Mouse (Mus musculus): Measurements from ENCODE around the gene Pole. TPM values are rescaled to one million over a fixed set of nuclear protein-coding genes. Genes with fewer than 3 reads are reported as not detected.

Gene Pole
- 0.18 TPM for polyA plus RNA-seq (2015; fragmentation: Illumina TruSeq; extraction: RNeasy Lipid Tissue Mini Kit (QIAGEN cat#74804); ENCODE audit: insufficient read depth, low read depth, low replicate concordance)

GRCm38 (mm10) chr5:110285770-110286445, at the start of gene Pole, which contains the start of gene Pxmp2:
Gene Pole (plus strand): TSS chr5:110286306.
Gene Pxmp2 (minus strand): TSS chr5:110286186.

GRCm38 (mm10) chr5:110269141-110270101, 16.7 kb upstream of the Pole start, which contains the start of gene Pgam5:
Gene Pgam5 (minus strand): TSS chr5:110269913.

GRCm38 (mm10) chr5:110342648-110343284, 56.7 kb downstream of the Pole start, which contains the start of gene P2rx2:
Gene P2rx2 (minus strand): TSS chr5:110343212.

GRCm38 (mm10) chr5:110344524-110344923, 58.4 kb downstream of the Pole start, which contains the start of gene Lrcol1:
Gene Lrcol1 (plus strand): TSS chr5:110344730.

Other genes with a start within 250 kb of the Pole start
- gene Gm17655, start 213.8 kb upstream of the Pole start, polyA plus RNA-seq (2015; fragmentation: Illumina TruSeq; extraction: RNeasy Lipid Tissue Mini Kit (QIAGEN cat#74804); ENCODE audit: insufficient read depth, low read depth, low replicate concordance) = not detected
- gene Gm35315, start 191.9 kb upstream of the Pole start, polyA plus RNA-seq (2015; fragmentation: Illumina TruSeq; extraction: RNeasy Lipid Tissue Mini Kit (QIAGEN cat#74804); ENCODE audit: insufficient read depth, low read depth, low replicate concordance) = 0.39 TPM
- gene Plcxd1, start 186.3 kb upstream of the Pole start, polyA plus RNA-seq (2015; fragmentation: Illumina TruSeq; extraction: RNeasy Lipid Tissue Mini Kit (QIAGEN cat#74804); ENCODE audit: insufficient read depth, low read depth, low replicate concordance) = not detected
- gene Gtpbp6, start 178.1 kb upstream of the Pole start, polyA plus RNA-seq (2015; fragmentation: Illumina TruSeq; extraction: RNeasy Lipid Tissue Mini Kit (QIAGEN cat#74804); ENCODE audit: insufficient read depth, low read depth, low replicate concordance) = 8.6 TPM
- gene Zfp605, start 176.2 kb upstream of the Pole start, polyA plus RNA-seq (2015; fragmentation: Illumina TruSeq; extraction: RNeasy Lipid Tissue Mini Kit (QIAGEN cat#74804); ENCODE audit: insufficient read depth, low read depth, low replicate concordance) = 0.66 TPM
- 8.3 TPM for gene Chfr, start 150.5 kb upstream of the Pole start, polyA plus RNA-seq (2015; fragmentation: Illumina TruSeq; extraction: RNeasy Lipid Tissue Mini Kit (QIAGEN cat#74804); ENCODE audit: insufficient read depth, low read depth, low replicate concordance)
- gene Golga3, start 109.6 kb upstream of the Pole start, polyA plus RNA-seq (2015; fragmentation: Illumina TruSeq; extraction: RNeasy Lipid Tissue Mini Kit (QIAGEN cat#74804); ENCODE audit: insufficient read depth, low read depth, low replicate concordance) = 6.2 TPM
- 3.5 TPM for gene Ankle2, start 55.3 kb upstream of the Pole start, polyA plus RNA-seq (2015; fragmentation: Illumina TruSeq; extraction: RNeasy Lipid Tissue Mini Kit (QIAGEN cat#74804); ENCODE audit: insufficient read depth, low read depth, low replicate concordance)
- 6.3 TPM for gene Pgam5, start 16.4 kb upstream of the Pole start, polyA plus RNA-seq (2015; fragmentation: Illumina TruSeq; extraction: RNeasy Lipid Tissue Mini Kit (QIAGEN cat#74804); ENCODE audit: insufficient read depth, low read depth, low replicate concordance)
- 1.5 TPM for gene Pxmp2, start 120 bp upstream of the Pole start, polyA plus RNA-seq (2015; fragmentation: Illumina TruSeq; extraction: RNeasy Lipid Tissue Mini Kit (QIAGEN cat#74804); ENCODE audit: insufficient read depth, low read depth, low replicate concordance)
- not detected for gene P2rx2, start 56.9 kb downstream of the Pole start, polyA plus RNA-seq (2015; fragmentation: Illumina TruSeq; extraction: RNeasy Lipid Tissue Mini Kit (QIAGEN cat#74804); ENCODE audit: insufficient read depth, low read depth, low replicate concordance)
- not detected for gene Lrcol1, start 58.4 kb downstream of the Pole start, polyA plus RNA-seq (2015; fragmentation: Illumina TruSeq; extraction: RNeasy Lipid Tissue Mini Kit (QIAGEN cat#74804); ENCODE audit: insufficient read depth, low read depth, low replicate concordance)
- 9.7 TPM for gene Fbrsl1, start 162.2 kb downstream of the Pole start, polyA plus RNA-seq (2015; fragmentation: Illumina TruSeq; extraction: RNeasy Lipid Tissue Mini Kit (QIAGEN cat#74804); ENCODE audit: insufficient read depth, low read depth, low replicate concordance)

Measured in pancreas, adult 10 weeks (tissue).